Mouse (Mus musculus) spleen, adult 2 months (tissue): ENCODE data around the gene Mtrex. TPM values are rescaled to one million over a fixed set of nuclear protein-coding genes. Genes with fewer than 3 reads are reported as not detected.

ENCODE experiments used
- DNase-seq, 2 experiments: peaks; one replicate each; pipeline versions ENCODE4 v3.0.0 to v3.0.0-alpha.2; 2012 to 2021; ENCODE audit warnings: low spot score in 2 of 2, low read depth in 1 of 2
- H3K27ac ChIP-seq: fragments of 200-500 bp; 2 replicates; pipeline ENCODE4 v1.5.1; 2012; ENCODE audit warnings: low read length, inconsistent platforms; ENCODE audit not compliant: insufficient read depth
- H3K27me3 ChIP-seq: fragments of 200-500 bp; 2 replicates; pipeline ENCODE4 v1.6.1; 2012; ENCODE audit warnings: mild to moderate bottlenecking, moderate library complexity, low read length, inconsistent platforms; ENCODE audit not compliant: control insufficient read depth, insufficient read depth
- H3K36me3 ChIP-seq: fragments of 200-500 bp; 2 replicates; pipeline ENCODE4 v1.6.1; 2012; ENCODE audit warnings: mild to moderate bottlenecking, low read length, inconsistent platforms; ENCODE audit not compliant: control insufficient read depth, insufficient read depth
- H3K4me1 ChIP-seq: fragments of 200-500 bp; 2 replicates; pipeline ENCODE4 v1.6.1; 2011; ENCODE audit warnings: inconsistent platforms; ENCODE audit not compliant: control insufficient read depth, insufficient read depth, insufficient read length
- H3K4me3 ChIP-seq: fragments of 200-500 bp; 2 replicates; pipeline ENCODE4 v1.5.1; 2011; ENCODE audit warnings: mild to moderate bottlenecking, inconsistent platforms; ENCODE audit not compliant: insufficient read depth, insufficient read length; ENCODE audit errors: extremely low read depth
- CTCF ChIP-seq: fragments of 200-500 bp; IDR thresholded peaks from 2 replicates; pipeline ENCODE4 v1.5.1; 2011; ENCODE audit warnings: mild to moderate bottlenecking, inconsistent platforms; ENCODE audit not compliant: insufficient read depth, insufficient read length, insufficient replicate concordance; ENCODE audit errors: extremely low read depth
- POLR2A ChIP-seq: fragments of 200-500 bp; IDR thresholded peaks from 2 replicates; pipeline ENCODE4 v1.6.1; 2011; ENCODE audit warnings: low read depth, low read length, inconsistent platforms
- WGBS: fragments of 180-500 bp; shearing (Covaris S2); methylation state at CpG from one replicate; pipeline ENCODE4 v1.1.7; 2018; 5-methylcytosine and 5-hydroxymethylcytosine counted together
- polyA plus RNA-seq: library from polyadenylated mRNA; depleted of rRNA; stranded (reverse); fragments of >200 nt; gene quantifications from 2 replicates; pipeline ENCODE4 v1.2.3, GENCODE M21; 2012

Gene Mtrex
- polyA plus RNA-seq, 1 experiment: 3.6 TPM

DNA sequence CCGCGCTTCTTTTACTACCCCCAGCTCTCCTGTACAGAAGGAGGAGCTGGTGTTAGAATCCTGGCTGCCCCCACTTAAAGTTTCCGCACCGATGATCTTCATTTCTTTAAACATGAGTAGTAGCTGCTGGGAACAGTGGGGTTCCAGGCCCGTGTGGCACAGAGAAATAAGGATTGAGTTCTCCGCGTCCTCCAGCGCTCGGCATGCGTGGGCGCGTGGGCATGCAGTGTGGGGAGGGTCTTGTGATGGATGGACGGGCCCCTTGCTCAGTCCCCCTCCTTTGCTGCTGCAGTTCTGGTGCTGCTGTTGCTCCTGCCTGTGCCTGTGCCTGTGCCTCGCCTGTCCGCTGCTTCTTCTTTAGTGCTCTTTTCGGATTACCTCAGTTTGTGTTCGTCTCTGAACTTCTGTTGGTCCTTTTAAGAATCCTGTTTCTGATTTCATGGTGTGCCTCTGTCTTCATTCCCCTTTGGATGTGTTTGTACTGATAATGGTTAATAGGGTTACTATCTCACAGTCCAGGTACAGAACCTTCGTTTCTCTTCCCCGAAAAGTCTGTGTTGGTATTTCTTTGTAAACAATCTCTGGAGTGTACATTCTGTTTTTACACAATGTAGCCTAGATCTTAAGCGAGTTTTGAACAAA, 93.8 kb downstream of the Mtrex start:
- Histone ChIP-seq H3K4me3 (no peak overlapping the region), H3K36me3 (no peaks in the 10 kb centered on the region), H3K4me1 (no peaks in the 10 kb centered on the region), H3K27me3 (no peaks in the 10 kb centered on the region), H3K27ac (no peak overlapping the region)
- no peak for DNase-seq
- 86% methylated on average over 20 of the region's 20 CpGs for WGBS
- no peak for TF ChIP-seq CTCF
- TF ChIP-seq POLR2A: no peak

DNA sequence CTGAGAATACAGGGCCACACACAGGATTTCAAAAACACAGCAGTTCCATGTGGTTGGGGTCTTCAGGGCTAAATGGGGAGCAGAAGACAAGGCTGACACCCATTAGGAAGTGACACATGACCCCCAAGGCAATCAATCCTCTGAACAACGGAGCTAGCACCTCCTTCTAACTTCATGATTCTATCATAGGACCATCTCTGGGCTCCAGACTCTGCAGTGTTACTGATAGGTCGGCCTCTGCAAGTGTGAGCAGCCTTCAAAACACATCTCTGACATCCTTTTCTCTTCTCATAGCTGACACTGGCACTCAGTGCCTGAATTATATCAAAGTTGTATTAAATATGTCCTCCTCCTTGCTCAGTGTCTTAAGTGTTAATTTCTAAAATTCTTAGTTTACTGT, 94.6 kb downstream of the Mtrex start:
- H3K27me3 ChIP-seq: no peaks in the 10 kb centered on the region
- TF ChIP-seq POLR2A (no peak), CTCF (no peak)
- 53% methylated on average over 2 of the region's 2 CpGs for WGBS
- no peak overlapping the region for H3K4me3 ChIP-seq
- no peaks in the 10 kb centered on the region for H3K36me3 ChIP-seq
- no peak for DNase-seq
- H3K27ac ChIP-seq: no peak overlapping the region
- no peaks in the 10 kb centered on the region for H3K4me1 ChIP-seq

DNA sequence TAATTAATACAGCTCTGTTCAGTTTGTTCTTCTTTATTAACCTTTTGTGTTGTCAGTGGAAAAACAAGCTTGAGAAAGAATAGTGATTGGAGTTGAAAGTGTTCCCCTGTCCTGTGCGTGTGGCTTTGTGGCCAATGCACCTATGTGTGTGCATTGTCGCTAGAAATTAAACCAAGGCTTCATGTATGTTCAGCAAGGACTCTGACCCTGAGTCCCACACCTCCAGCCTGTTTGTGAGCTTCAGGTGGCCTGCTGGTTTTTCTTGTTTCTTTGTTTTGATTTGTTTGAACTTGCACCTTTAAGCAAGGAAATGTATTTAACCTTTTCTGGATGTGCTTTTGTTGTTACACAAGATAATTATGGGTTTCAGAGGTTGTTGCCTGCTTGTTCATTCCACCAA, 97.6 kb downstream of the Mtrex start:
- no peak overlapping the region for H3K4me3 ChIP-seq
- TF ChIP-seq POLR2A (no peak), CTCF (no peak)
- no peaks in the 10 kb centered on the region for H3K27me3 ChIP-seq
- no peaks in the 10 kb centered on the region for H3K36me3 ChIP-seq
- no peak for DNase-seq
- 97% methylated on average over 2 of the region's 2 CpGs for WGBS
- no peak overlapping the region for H3K27ac ChIP-seq
- no peaks in the 10 kb centered on the region for H3K4me1 ChIP-seq

DNA sequence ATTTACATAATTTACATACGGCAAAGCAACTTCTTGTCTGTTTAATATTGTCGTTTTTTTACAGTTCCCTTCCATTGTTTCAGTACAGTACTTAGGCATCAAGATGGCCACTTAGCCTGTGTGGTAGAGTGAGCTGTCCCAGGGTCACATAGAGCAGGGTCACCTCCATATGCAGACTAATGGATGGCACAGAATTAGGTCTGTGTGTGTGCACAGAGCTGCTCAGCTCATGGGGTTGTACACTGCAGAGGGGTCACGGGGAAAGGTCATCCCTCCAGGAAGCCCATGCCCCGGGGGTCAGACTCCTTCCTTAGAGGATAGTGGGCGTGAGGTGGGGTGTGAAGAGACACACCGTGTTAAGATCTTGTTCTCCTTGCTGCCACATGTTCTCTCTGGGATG, 101.7 kb downstream of the Mtrex start:
- H3K27me3 ChIP-seq: no peaks in the 10 kb centered on the region
- H3K4me1 ChIP-seq: no peaks in the 10 kb centered on the region
- TF ChIP-seq POLR2A (no peak), CTCF (no peak)
- H3K27ac ChIP-seq: no peak overlapping the region
- no peak for DNase-seq
- no peak overlapping the region for H3K4me3 ChIP-seq
- WGBS: 85% methylated on average over 6 of the region's 6 CpGs
- no peaks in the 10 kb centered on the region for H3K36me3 ChIP-seq

DNA sequence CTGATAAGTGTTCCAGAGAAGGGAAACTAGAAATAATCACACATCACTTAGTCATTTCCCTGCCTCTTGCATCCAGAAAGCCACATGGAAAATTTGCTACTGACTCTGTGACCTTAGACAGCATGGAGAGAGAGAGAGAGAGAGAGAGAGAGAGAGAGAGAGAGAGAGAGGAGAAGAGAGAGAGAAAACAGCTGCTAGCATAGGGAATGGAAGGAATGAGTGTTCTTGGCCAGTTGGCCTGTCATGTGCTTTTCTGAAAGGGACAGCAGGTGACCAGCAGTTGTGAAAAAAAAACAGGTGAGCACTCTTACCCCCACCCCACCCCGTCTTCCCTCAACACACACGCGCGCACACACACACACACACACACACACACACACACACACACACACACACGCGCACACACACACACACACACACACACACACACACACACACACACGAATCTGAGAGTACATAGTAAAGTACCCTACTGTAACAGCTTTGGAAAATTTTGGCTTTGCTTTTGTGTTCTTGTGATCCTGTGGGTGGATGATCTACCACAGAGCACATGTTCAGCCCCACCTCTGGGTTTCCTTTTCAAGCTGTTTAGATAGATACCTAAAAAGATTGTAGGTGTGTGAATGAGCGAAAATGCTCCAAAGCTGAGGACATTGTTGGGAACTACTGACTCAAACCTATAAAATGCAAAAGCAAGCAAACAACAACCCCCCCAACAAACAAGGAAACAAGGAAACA, 103.1 kb downstream of the Mtrex start:
- Histone ChIP-seq H3K4me1 (no peaks in the 10 kb centered on the region), H3K27me3 (no peaks in the 10 kb centered on the region), H3K36me3 (no peaks in the 10 kb centered on the region), H3K27ac (no peak overlapping the region), H3K4me3 (no peak overlapping the region)
- TF ChIP-seq CTCF (no peak), POLR2A (no peak)
- DNase-seq: no peak
- WGBS: 85% methylated on average over 8 of the region's 8 CpGs

DNA sequence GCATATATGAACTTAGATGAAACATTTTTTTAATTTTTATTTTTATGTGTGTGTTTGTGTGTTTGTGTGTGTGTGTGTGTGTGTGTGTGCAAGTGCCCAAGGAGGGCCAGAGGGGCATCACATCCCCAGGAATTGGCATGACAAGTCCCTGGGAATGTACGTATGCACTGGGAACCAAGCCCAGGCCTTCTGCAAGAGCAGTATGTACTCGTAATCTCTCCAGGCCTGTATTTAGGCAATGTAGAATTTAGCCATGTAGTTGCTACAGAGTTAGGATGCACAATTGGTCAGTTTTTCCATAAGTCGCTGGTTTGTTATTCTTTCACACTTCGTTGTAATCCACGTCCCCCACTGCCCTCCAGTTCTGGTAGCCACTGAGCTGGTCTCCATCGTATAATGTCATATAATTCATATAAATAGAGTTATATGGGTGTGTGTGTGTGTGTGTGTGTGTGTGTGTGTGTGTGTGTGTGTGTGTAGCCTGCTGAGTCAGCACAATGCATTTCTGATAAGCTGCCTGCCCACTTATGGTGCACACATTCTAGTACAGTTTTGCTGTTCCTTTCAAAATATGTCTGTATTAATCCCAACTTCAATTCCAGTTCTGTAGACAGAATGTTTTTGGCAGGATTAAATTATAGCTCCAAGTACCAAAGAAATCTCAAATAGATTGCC, 103.8 kb downstream of the Mtrex start:
- no peak for DNase-seq
- no peak overlapping the region for H3K27ac ChIP-seq
- no peak for TF ChIP-seq POLR2A
- no peak for TF ChIP-seq CTCF
- no peaks in the 10 kb centered on the region for H3K4me1 ChIP-seq
- H3K4me3 ChIP-seq: no peak overlapping the region
- H3K36me3 ChIP-seq: no peaks in the 10 kb centered on the region
- no peaks in the 10 kb centered on the region for H3K27me3 ChIP-seq
- WGBS: 91% methylated on average over 6 of the region's 6 CpGs
